Mouse (Mus musculus) kidney, adult 2 months (tissue): ENCODE data around the gene Rnf220.

Experiments used
- CTCF ChIP-seq: fragments of 200-500 bp; conservative IDR thresholded peaks from 2 replicates; pipeline ENCODE4 v1.5.1; 2011; ENCODE audit warnings: low read depth, mild to moderate bottlenecking, control low read depth, low read length, moderate library complexity, mixed read lengths; ENCODE audit not compliant: insufficient read depth, insufficient read length
- POLR2A ChIP-seq: fragments of 200-500 bp; IDR thresholded peaks from one replicate; pipeline ENCODE4 v1.6.1; 2011; ENCODE audit warnings: low read depth, low read length, control low read depth

GRCm38 (mm10) chr4:117316800-117317199 is 180.1 kb downstream of the Rnf220 start:
- TF ChIP-seq CTCF (no peak), POLR2A (no peak)
